Comparison of ENCODE assay signal across 23 mouse cellular contexts in the genomic region with DNA sequence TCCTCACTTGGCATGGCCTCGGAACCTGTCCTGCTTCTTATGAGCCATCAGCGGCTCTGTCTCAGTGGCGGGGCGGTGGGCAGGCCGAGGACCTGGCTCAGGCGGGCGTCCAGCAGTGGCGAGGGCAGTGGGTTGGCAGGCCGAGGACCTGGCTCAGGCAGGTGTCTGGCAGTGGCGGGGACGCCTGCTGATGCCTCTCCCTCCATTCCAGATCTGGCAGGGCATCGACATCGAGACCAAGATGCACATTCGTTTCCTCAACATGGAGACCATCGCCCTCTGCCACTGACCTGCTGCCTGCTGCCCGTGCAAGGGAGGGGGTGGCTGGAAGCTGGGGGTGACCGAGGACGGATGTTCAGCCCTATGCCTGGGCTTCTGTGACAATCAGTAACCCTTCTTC. TPM values are rescaled to one million over a fixed set of nuclear protein-coding genes. Genes with fewer than 3 reads are reported as not detected.
"Had no signal": no experiment of that assay in that cellular context is flagged by ENCODE, and none has a peak within 500 bp of the region (broad histone marks: within the 10 kb centered on the region; RNA-seq: fewer than 3 reads in every experiment).

No protein-coding gene starts in this region.

- H3K27me3 ChIP-seq: kidney, embryonic 15.5 days; limb, embryonic 13.5 days; liver, embryonic 12.5 days; midbrain, embryonic 12.5 days; midbrain, embryonic 15.5 days; neural tube, embryonic 13.5 days; stomach, embryonic 15.5 days had no signal

- H3K4me3 ChIP-seq: kidney, embryonic 15.5 days; left cerebral cortex, adult 2 months; limb, embryonic 10.5 days; limb, embryonic 13.5 days; liver, embryonic 12.5 days; liver, embryonic 15.5 days; midbrain, embryonic 12.5 days; midbrain, embryonic 15.5 days; myocyte; neural tube, embryonic 13.5 days; stomach, embryonic 15.5 days had no signal

- ATAC-seq: liver, embryonic 12.5 days; midbrain, embryonic 15.5 days had no signal

- H3K9ac ChIP-seq: kidney, embryonic 15.5 days; limb, embryonic 13.5 days; liver, embryonic 12.5 days; liver, embryonic 15.5 days; midbrain, embryonic 12.5 days; midbrain, embryonic 15.5 days; neural tube, embryonic 13.5 days; stomach, embryonic 15.5 days had no signal

- H3K4me2 ChIP-seq: kidney, embryonic 15.5 days; limb, embryonic 13.5 days; liver, embryonic 12.5 days; liver, embryonic 15.5 days; midbrain, embryonic 12.5 days; midbrain, embryonic 15.5 days; neural tube, embryonic 13.5 days; stomach, embryonic 15.5 days had no signal

- H3K27ac ChIP-seq: kidney, embryonic 15.5 days; left cerebral cortex, adult 2 months; limb, embryonic 10.5 days; limb, embryonic 13.5 days; liver, embryonic 12.5 days; liver, embryonic 15.5 days; macrophage; midbrain, embryonic 12.5 days; midbrain, embryonic 15.5 days; neural tube, embryonic 13.5 days; stomach, embryonic 15.5 days had no signal

- H3K36me3 ChIP-seq: midbrain, embryonic 15.5 days had no signal

- DNase-seq: kidney, adult 8-10 months; kidney, postnatal 10 days; kidney, postnatal 36 days; layer of hippocampus, postnatal 36 days; liver; lung, adult 2 months; retina, postnatal 1 day; right cerebral cortex, postnatal 25 days; spleen, adult 18-20 months; thymus, postnatal 25 days had no signal

- H3K9me3 ChIP-seq: kidney, embryonic 15.5 days; limb, embryonic 10.5 days; limb, embryonic 13.5 days; liver, embryonic 12.5 days; liver, embryonic 15.5 days; midbrain, embryonic 12.5 days; midbrain, embryonic 15.5 days; neural tube, embryonic 13.5 days; stomach, embryonic 15.5 days had no signal

RNA-seq across cellular contexts. Expression of a gene that starts 33.8 kb away (rescaled TPM):
- total RNA-seq: megakaryocyte-erythroid progenitor cell, adult 5-6 weeks had no signal
- polyA plus RNA-seq: macrophage had no signal
